Mouse (Mus musculus) testis, adult 2 months (tissue): ENCODE measurements around the gene Ccl11. TPM values are rescaled to one million over a fixed set of nuclear protein-coding genes. Genes with fewer than 3 reads are reported as not detected.

ENCODE experiments used
- H3K27ac ChIP-seq: fragments of 200-500 bp; 2 replicates; pipeline ENCODE4 v1.5.1; 2012; ENCODE audit warnings: low read depth, low read length; ENCODE audit not compliant: control insufficient read depth, insufficient read depth
- H3K27me3 ChIP-seq: fragments of 200-500 bp; 2 replicates; pipeline ENCODE4 v1.6.1; 2012; ENCODE audit warnings: mild to moderate bottlenecking, low read length, moderate library complexity; ENCODE audit not compliant: control insufficient read depth, insufficient read depth
- H3K36me3 ChIP-seq: fragments of 200-500 bp; 2 replicates; pipeline ENCODE4 v1.6.1; 2012; ENCODE audit warnings: mild to moderate bottlenecking, low read length; ENCODE audit not compliant: control insufficient read depth, insufficient read depth
- H3K4me1 ChIP-seq: fragments of 200-500 bp; 2 replicates; pipeline ENCODE4 v1.6.1; 2012; ENCODE audit warnings: low read length; ENCODE audit not compliant: control insufficient read depth, insufficient read depth
- H3K4me3 ChIP-seq: fragments of 200-500 bp; 2 replicates; pipeline ENCODE4 v1.5.1; 2012; ENCODE audit warnings: low read depth, mild to moderate bottlenecking, low read length, moderate library complexity, mixed read lengths; ENCODE audit not compliant: control insufficient read depth
- CTCF ChIP-seq: fragments of 200-500 bp; IDR thresholded peaks from 2 replicates; pipeline ENCODE4 v1.5.1; 2012; ENCODE audit warnings: low read depth, mild to moderate bottlenecking, inconsistent platforms, low read length, moderate library complexity; ENCODE audit not compliant: control insufficient read depth, insufficient read depth, insufficient replicate concordance
- POLR2A ChIP-seq: fragments of 200-500 bp; IDR thresholded peaks from 2 replicates; pipeline ENCODE4 v1.6.1; 2012; ENCODE audit warnings: low read depth, mild to moderate bottlenecking, inconsistent platforms, low read length, moderate library complexity; ENCODE audit not compliant: control insufficient read depth
- polyA plus RNA-seq: library from polyadenylated mRNA; depleted of rRNA; stranded (reverse); fragments of >200 nt; gene quantifications from 2 replicates; pipeline ENCODE4 v1.2.3, GENCODE M21; 2012

Ccl11 gene
- polyA plus RNA-seq, 1 experiment = not detected

GRCm38 (mm10) chr11:82053849-82054248, 3.8 kb upstream of the Ccl11 start:
- TF ChIP-seq CTCF (no peak), POLR2A (no peak)
- H3K4me1 ChIP-seq = no peaks in the 10 kb centered on the region
- H3K36me3 ChIP-seq = no peaks in the 10 kb centered on the region
- H3K27ac ChIP-seq = no peak overlapping the region
- no peaks in the 10 kb centered on the region for H3K27me3 ChIP-seq
- H3K4me3 ChIP-seq = no peak overlapping the region

GRCm38 (mm10) chr11:82062226-82062625, 4.6 kb downstream of the Ccl11 start:
- no peaks in the 10 kb centered on the region for H3K4me1 ChIP-seq
- no peak overlapping the region for H3K27ac ChIP-seq
- H3K27me3 ChIP-seq = no peaks in the 10 kb centered on the region
- H3K4me3 ChIP-seq = no peak overlapping the region
- H3K36me3 ChIP-seq = no peaks in the 10 kb centered on the region
- TF ChIP-seq POLR2A = no peak
- TF ChIP-seq CTCF = no peak

GRCm38 (mm10) chr11:82063454-82063853, 5.8 kb downstream of the Ccl11 start:
- H3K4me1 ChIP-seq = no peaks in the 10 kb centered on the region
- no peak overlapping the region for H3K27ac ChIP-seq
- no peaks in the 10 kb centered on the region for H3K27me3 ChIP-seq
- H3K36me3 ChIP-seq = no peaks in the 10 kb centered on the region
- no peak overlapping the region for H3K4me3 ChIP-seq
- TF ChIP-seq POLR2A (no peak), CTCF (no peak)

GRCm38 (mm10) chr11:82066953-82067571, 9.4 kb downstream of the Ccl11 start:
- no peaks in the 10 kb centered on the region for H3K36me3 ChIP-seq
- H3K4me3 ChIP-seq = no peak overlapping the region
- no peak overlapping the region for H3K27ac ChIP-seq
- H3K4me1 ChIP-seq = no peaks in the 10 kb centered on the region
- H3K27me3 ChIP-seq = no peaks in the 10 kb centered on the region
- TF ChIP-seq POLR2A (no peak), CTCF (no peak)

GRCm38 (mm10) chr11:82071076-82071475, 13.5 kb downstream of the Ccl11 start:
- TF ChIP-seq CTCF = no peak
- TF ChIP-seq POLR2A = no peak
- H3K4me3 ChIP-seq = no peak overlapping the region
- H3K4me1 ChIP-seq = no peaks in the 10 kb centered on the region
- no peak overlapping the region for H3K27ac ChIP-seq
- no peaks in the 10 kb centered on the region for H3K36me3 ChIP-seq
- H3K27me3 ChIP-seq = no peaks in the 10 kb centered on the region

- Histone ChIP-seq H3K27me3 (no peaks in the 10 kb centered on the region), H3K4me3 (no peak overlapping the region), H3K4me1 (no peaks in the 10 kb centered on the region), H3K36me3 (no peaks in the 10 kb centered on the region), H3K27ac (no peak overlapping the region)
- TF ChIP-seq POLR2A = no peak
- no peak for TF ChIP-seq CTCF
Measured at GRCm38 (mm10) chr11:82072374-82072773, 14.8 kb downstream of the Ccl11 start.

GRCm38 (mm10) chr11:82072984-82073383, 15.4 kb downstream of the Ccl11 start:
- Histone ChIP-seq H3K36me3 (no peaks in the 10 kb centered on the region), H3K4me3 (no peak overlapping the region), H3K4me1 (no peaks in the 10 kb centered on the region), H3K27ac (no peak overlapping the region), H3K27me3 (no peaks in the 10 kb centered on the region)
- TF ChIP-seq POLR2A = no peak
- TF ChIP-seq CTCF = no peak

- TF ChIP-seq CTCF (no peak), POLR2A (no peak)
- no peaks in the 10 kb centered on the region for H3K36me3 ChIP-seq
- no peaks in the 10 kb centered on the region for H3K4me1 ChIP-seq
- H3K4me3 ChIP-seq = no peak overlapping the region
- no peaks in the 10 kb centered on the region for H3K27me3 ChIP-seq
- no peak overlapping the region for H3K27ac ChIP-seq
Measured at GRCm38 (mm10) chr11:82073686-82074085, 16.1 kb downstream of the Ccl11 start.
